Mouse (Mus musculus) splenic B cell, adult 2 months (primary cell): ENCODE data around the gene Med25.

ENCODE experiments used
- DNase-seq: peaks from one replicate; pipeline ENCODE4 v3.0.0-alpha.2; 2011; ENCODE audit warnings: low read depth, low spot score
- H3K27me3 ChIP-seq: 2 replicates; pipeline ENCODE4 v1.6.1; 2012; ENCODE audit warnings: mild to moderate bottlenecking, low read length, moderate library complexity, mixed read lengths; ENCODE audit not compliant: control insufficient read depth, poor library complexity, insufficient read depth, severe bottlenecking
- H3K36me3 ChIP-seq: 2 replicates; pipeline ENCODE4 v1.6.1; 2012; ENCODE audit warnings: mild to moderate bottlenecking, low read length, moderate library complexity, mixed read lengths; ENCODE audit not compliant: control insufficient read depth, poor library complexity, insufficient read depth, severe bottlenecking

Med25 gene

DNA sequence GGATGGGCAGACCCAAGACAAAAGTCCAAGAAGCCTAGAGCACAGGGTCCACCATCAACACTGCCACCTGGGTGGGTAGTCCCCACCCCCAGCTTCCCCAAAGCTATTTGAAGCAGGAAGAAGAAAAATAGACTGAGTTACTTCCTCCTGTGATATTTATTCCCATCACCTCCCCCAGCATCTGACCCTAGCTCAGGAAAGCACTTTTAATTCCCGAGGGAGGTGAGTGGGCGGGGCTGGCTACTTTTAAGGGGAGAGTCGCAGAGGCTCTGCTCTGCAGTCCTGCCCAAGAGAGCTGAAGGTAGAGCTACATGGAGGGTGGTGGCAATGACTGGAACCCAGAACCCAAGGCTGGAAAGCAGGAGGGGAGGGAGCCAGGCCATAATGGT lies 56.5 kb downstream of the Med25 start:
- Histone ChIP-seq H3K36me3 (peaks cover under 1% of the 10 kb centered on the region), H3K27me3 (no peaks in the 10 kb centered on the region)
- DNase-seq, result peak; percentile 83

DNA sequence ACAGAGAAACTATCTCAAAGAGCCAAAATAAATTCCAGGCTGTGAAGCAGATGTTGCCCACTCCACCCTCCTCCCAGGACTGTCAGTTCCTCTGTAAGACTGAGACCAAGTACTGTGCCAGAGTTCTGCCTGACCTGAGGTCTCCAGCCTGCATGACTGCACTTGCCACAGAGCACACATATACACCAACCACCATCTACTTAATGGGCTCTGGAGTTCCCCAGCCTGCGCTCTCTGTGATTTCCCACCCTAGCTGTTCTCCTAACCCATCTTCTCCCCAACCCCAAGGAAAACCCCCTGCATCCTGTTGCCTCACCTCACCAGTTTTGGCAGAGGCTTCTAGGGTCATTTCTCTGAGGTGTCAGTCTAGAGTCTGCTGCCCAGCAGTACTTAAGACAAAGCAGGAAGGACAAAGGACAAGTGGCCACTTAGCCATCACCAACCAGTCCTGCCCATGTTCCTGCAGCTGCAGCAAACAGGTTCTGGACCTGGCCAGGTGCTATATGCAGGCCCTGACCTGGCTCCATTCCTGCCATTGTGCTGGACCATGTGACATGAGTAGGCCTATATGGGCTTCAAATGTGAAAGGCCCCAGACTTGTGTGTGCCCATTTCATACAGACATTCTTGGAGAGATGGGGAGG lies 57.0 kb downstream of the Med25 start:
- Histone ChIP-seq H3K27me3 (no peaks in the 10 kb centered on the region), H3K36me3 (peaks cover 3% of the 10 kb centered on the region)
- DNase-seq, result peak; percentile 72

DNA sequence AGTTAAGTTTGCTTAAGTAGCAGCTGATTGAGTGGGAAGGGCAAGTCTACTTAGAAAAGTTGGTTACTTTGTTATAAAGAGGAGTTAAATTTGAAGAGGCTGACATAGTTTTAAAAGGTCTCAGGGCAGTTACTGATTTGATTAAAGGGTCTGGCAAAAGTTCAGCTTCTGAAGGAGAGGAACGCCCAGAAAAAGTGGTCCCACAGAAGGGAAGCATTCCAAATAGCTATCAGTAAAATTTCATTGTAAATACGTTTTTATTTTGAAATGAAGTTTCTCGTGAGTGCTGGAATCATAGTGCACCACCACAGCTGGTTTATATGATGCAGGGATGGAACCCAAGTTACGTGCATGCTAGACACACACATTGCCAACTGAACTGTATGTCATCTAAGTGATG lies 59.7 kb downstream of the Med25 start:
- H3K27me3 ChIP-seq, result no peaks in the 10 kb centered on the region
- no peak for DNase-seq
- peaks cover 5% of the 10 kb centered on the region for H3K36me3 ChIP-seq

DNA sequence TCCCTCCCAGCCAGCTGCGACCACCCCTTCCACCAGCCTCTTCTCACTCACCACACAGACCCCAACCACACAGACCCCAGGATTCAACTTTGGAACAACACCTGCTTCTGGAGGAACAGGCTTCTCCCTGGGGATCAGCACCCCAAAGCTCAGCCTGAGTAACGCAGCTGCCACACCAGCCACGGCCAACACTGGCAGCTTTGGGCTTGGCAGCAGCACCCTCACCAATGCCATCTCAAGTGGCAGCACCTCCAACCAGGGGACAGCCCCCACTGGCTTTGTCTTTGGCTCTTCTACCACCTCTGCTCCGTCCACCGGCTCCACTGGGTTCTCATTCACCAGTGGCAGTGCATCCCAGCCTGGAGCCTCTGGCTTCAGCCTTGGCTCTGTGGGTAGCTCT lies 63.8 kb downstream of the Med25 start:
- no peak for DNase-seq
- Histone ChIP-seq H3K36me3 (peaks cover 5% of the 10 kb centered on the region), H3K27me3 (no peaks in the 10 kb centered on the region)

DNA sequence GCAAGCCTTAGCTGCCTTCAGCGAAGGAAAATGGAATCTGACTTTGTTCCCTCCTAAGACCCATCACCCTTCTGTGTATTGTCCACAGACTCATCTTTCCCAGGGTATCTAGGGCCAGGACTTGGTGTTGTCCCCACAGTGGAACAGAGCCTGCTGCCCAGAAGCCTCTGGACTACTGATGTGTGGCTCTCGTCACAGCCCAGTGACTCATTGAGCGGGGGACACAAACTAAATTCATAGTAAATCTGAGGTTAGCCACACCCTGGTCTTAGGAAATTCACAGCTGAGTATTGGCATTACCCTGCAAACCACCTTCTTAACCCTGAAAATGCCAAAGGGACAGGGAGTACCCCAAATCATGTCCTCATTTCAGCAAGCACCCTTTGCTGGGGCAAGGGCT lies 65.7 kb downstream of the Med25 start:
- no peak for DNase-seq
- H3K27me3 ChIP-seq, result no peaks in the 10 kb centered on the region

More for the DNA sequence above, 65.7 kb downstream of the Med25 start:
- peaks cover 5% of the 10 kb centered on the region for H3K36me3 ChIP-seq
